Mouse (Mus musculus): ENCODE data around the gene Sh3rf1. TPM values are rescaled to one million over a fixed set of nuclear protein-coding genes. Genes with fewer than 3 reads are reported as not detected.
A peak's percentile ranks its signal among the peaks of the same experiment; 100 is the strongest.
"Not testable (repeated sequence)": the region's sequence is repeated elsewhere in the genome, so short reads cannot be mapped to it uniquely, and the experiment has no call there.

Sh3rf1 gene
- total RNA-seq, 2 experiments from 2014 or later, result 42.1 to 42.2 TPM

DNA sequence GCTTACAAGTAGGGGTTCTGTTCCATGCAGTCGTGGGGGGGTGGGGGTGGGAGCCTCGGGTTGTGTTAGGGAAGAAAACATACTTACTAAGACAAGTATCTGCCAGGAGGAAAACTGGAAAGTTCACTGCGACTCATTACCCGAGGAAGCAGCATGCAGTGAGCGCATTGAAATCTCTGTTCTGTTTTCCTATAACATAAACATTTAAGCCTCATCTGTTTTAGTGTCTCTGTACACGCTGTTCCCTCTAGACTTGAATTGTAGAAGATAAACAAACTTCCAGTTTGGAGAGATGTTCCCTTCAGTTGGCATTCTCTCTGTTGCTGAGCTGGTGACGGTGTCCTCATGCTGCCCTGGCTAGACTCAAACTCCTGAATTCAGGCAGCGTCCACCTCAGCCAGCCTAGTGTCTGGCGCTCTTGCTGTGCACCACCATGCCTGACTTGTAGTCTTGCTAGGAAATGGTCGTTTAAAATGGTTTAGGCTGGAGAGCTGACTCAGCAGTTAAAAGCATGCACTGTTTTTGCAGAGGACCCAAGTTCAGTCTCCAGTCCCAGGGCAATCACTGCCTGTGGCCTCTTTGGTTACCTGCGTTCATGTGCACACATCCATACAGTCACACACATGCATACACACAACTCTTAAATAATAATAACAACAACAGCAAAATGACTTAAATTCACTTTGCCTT, 162.0 kb downstream of the Sh3rf1 start:
- intact Hi-C loops (cut with DNase I), result no loop called here
- no peak for DNase-seq (ENCODE audit: extremely low spot score in 1 of 2, low spot score in 2 of 2)

DNA sequence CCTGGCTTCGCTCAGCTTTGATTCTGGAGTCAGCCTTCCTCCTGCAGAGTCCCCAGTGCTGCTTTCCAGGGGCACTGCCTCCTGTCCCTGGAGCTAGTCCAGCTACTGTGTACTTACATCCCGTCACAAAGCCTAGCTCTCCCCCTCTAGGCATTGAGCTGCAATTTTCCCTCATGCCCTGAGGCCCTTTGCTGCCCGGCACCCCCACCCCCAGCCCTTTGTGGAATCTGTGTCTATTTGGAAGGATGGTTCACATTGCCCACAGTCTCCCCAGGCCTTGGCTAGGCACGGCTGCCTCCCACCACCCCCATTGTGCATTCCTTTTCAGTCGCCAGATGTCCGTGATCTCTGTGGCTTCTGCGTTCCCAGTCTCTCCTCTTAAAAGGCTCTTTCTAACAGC, 163.0 kb downstream of the Sh3rf1 start:
- intact Hi-C loops (cut with DNase I), result no loop called here
- DNase-seq (ENCODE audit: extremely low spot score in 1 of 2, low spot score in 2 of 2), result peak; percentile 37 to 40

DNA sequence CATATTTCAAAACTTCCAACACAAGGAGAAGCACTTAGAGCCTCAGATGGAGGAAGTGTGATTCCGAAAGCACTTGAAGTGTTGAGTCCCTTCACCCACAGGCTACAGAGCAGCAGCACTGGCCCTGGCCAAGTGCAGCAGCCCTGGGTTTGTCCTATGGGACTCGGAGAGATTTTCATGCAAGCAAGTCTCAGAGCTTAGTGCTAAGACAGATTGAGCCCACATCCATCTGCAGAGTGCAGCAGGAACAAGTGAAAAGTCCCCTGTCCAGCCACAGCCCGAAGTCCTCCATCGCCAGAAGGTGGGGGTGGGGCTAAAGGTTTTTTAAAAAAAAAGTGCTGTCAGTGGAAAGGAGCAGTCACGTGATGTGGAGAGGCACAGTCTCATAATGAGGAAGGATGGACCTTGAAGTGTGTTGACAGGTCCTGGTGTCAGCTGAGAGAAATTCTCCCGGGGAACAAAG, 163.9 kb downstream of the Sh3rf1 start:
- intact Hi-C loops (cut with DNase I), result no loop called here
- no peak for DNase-seq (ENCODE audit: extremely low spot score in 1 of 2, low spot score in 2 of 2)

DNA sequence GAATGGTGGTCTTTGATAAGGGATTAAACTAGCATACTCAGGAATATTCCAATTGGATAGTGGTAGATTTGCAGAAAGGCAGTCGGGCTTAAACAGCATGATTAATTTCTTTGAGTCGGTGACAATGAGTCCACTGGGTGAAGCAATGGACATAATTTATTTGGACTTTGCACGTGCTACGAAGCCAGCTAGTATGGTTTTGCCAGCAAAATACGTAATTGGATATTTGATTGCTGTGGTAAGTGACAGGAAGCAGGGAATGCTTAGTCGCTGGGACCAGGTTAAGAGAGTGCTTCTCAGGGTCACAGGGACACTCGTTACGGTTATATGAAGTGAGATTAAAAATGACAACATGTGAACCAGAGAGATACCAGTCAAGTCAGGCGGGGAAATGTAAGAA, 164.7 kb downstream of the Sh3rf1 start:
- intact Hi-C loops (cut with DNase I), result no loop called here
- DNase-seq (ENCODE audit: extremely low spot score in 1 of 2, low spot score in 2 of 2), result no peak

DNA sequence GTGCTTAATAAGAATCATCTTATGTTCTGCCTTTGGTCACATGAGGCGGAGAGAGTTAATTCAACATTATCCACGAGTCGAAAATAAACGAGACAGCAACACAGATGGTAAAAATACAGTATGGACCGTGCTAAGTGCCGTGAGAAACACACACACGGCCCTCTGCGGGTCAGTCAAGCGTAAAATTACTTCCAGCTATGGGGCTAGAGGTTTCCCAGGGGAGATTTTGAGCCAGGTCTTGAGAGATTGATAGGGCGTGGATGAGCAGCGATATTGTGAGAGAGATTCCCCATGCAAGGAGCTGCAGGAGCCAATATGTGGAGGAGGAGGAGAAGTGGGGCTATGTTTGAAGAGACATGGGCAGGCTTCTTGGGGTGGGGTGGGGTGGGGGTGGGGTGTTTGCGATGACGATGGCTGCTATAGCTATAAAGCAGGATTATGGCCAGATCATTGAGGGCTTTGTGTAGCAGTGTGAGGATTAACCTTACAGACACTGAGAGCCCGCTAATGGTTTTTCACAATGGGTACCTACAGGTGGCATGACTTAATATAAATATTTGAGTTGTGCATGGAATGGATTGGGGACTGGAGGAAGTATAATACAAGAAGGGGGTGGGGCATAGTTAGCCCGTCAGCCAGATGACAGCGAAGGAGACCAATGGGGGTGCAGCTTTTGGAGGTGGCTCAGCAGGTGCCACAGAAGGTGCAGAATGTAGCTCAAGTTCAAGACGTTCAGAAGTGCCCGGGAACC, 166.8 kb downstream of the Sh3rf1 start:
- intact Hi-C loops (cut with DNase I), result no loop called here
- DNase-seq (ENCODE audit: extremely low spot score in 1 of 2, low spot score in 2 of 2), result no peak

DNA sequence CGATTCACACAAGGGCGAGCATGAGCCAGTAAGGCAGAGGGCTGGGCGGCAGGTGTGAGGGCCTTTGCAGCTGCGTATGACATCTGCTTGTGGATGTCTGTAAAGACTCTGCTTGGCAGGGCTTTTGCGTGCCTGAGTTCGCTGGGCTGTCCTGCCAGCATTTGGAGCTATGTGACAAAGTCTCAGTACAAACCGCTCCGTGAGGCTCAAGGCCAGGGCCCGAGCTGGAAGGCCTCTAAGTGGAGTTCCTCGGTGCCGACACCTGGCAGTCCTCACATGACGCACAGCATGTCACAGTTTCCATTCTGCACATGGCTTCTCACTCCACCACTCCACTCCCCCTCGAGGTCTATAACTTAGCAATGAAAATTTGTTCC, 167.4 kb downstream of the Sh3rf1 start:
- DNase-seq (ENCODE audit: extremely low spot score in 1 of 2, low spot score in 2 of 2), result no peak
- intact Hi-C loops (cut with DNase I), result no loop called here

DNA sequence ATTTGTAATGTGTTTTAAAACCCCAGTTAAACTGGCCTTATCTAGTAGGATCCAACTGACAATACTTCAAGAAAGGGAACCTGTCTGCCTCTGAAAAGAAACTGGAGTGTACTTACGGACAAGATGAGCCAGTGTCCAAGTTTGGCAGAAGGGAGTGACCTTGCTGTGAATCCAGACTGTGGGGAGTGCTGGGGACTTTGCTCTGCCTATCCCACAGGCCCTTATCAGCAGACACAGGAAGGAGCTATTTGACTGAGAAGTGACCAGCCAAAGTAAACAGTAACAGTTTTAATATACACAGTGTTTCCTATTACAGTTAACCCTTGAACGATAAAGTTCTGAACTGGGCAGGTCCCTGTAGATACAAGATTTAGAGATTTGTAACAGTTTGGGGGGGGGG, 173.5 kb downstream of the Sh3rf1 start:
- no peak for DNase-seq (ENCODE audit: extremely low spot score in 1 of 2, low spot score in 2 of 2)
- intact Hi-C loops (cut with DNase I), result no loop called here

DNA sequence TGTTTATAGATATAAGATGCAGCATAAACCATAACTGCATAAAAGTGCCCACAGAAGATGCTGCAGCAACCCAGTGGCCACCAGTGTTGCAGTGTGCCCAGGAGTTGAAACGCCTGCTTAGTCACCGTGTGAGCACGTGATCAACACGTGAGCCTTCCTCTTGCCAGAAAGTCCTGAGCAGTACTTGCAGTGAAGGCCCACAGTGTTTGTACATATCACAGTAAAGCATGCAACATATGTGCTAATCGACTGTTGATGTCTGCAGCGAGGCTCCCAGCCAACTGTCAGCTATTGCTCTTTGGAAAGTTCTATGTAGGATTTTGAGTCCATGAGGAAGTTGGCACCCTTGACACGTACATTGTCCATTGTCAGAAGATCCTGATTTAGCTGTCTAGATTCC, 174.1 kb downstream of the Sh3rf1 start:
- intact Hi-C loops (cut with DNase I), result no loop called here

DNA sequence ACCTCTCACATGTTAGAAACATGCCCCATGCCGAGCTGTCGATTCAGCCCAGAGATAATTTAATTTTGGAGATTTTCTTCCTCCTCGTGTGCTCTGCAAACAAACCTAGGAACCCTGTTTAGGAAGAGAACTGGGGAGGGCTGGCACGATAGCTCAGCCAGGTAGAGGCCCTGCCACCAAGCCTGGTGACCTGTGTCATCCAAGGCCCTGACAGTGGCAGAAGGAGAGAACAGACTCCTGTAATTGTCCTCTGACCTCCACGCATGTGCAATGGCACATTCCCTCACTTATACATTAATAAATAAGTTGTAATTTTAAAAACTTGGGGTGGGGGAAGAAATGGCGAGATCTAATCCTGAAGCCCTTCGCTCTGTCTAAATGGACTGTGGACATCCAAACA, 179.2 kb downstream of the Sh3rf1 start:
- no peak for DNase-seq (ENCODE audit: extremely low spot score in 1 of 2, low spot score in 2 of 2)
- intact Hi-C loops (cut with DNase I), result no loop called here

More for the DNA sequence above, 174.1 kb downstream of the Sh3rf1 start:
- DNase-seq (ENCODE audit: extremely low spot score in 1 of 2, low spot score in 2 of 2), result no peak

DNA sequence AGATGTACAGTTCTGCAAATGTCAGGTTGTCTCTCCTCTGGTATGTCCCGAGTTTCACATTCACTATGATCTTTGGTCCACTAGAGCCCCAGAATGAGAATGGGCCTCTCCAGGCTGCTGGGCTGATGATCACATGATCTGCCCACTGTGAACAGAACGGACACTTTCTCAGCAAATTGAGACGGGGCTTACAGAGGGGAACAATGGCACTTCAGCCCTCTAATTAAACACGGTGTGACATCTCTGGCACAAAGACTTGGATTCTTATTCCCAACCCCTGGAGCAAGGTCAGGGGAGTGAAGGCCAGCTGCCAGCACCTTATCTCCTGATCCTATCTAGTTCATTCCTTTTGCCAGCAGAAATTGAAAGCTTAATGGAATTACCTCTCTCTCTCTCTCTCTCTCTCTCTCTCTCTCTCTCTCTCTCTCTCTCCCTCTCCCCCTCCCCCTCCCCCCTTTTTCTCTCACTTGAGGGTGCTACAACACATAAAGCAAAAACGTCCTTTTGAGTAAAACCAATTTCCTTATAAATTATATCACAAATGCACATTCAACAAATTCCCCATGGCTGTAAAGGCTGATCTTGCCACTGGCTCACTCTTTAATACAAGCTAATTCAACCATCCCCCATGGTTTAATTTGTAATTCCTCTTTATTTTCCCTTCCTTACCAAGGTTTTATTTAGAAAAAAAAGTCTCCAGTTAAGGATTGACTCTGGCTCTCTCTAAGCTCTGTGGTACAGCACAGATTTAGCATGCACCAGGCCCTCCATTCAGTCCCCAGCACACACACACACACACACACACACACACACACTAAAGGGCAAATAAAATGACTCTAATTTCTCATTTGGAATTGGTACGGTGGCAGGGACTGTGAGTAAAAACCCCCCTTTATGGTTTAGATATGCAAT, 179.8 kb downstream of the Sh3rf1 start:
- intact Hi-C loops (cut with DNase I), result no loop called here
- no peak for DNase-seq (ENCODE audit: extremely low spot score in 1 of 2, low spot score in 2 of 2)

DNA sequence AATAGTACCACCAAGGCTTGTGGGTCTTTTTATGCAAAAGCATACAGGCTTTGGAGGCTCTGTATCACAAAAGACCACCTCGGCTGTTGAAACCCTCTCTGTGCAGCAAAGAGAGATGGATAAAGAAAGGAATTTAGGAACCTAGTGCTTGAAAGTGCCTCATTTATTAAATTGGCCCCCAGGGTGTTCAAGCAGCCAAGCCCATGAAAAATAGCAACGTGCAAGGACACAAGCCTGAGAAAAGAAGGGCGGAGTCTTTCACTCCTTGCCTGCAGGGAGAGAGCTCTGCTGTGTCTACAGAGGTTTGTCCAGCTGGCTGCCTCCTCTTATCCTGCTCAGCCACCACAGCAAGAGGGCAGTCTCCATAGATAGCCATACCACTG, 180.5 kb downstream of the Sh3rf1 start:
- intact Hi-C loops (cut with DNase I), result no loop called here
- DNase-seq (ENCODE audit: extremely low spot score in 1 of 2, low spot score in 2 of 2), result no peak

DNA sequence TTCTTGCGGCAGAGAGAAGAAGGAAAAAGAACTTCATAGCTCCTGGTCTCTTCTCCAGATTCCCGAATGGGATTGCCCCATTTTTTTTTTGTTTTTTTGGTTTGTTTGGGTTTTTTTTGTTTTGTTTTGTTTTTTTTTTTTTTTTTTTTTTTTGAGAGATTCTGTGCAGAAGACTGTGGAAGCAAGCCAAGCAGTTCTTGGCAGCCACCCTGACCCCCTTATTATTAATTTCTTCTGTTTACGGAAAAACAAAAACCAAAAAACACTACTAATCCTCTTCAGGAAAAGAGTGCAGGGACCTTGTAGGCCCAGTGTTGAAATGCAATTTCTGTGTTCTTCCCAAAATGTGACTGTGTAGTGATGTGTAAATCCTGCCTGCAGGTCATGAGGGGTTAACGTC, 185.4 kb downstream of the Sh3rf1 start:
- no peak for DNase-seq (ENCODE audit: extremely low spot score in 1 of 2, low spot score in 2 of 2)
- intact Hi-C loops (cut with DNase I), result no loop called here

DNA sequence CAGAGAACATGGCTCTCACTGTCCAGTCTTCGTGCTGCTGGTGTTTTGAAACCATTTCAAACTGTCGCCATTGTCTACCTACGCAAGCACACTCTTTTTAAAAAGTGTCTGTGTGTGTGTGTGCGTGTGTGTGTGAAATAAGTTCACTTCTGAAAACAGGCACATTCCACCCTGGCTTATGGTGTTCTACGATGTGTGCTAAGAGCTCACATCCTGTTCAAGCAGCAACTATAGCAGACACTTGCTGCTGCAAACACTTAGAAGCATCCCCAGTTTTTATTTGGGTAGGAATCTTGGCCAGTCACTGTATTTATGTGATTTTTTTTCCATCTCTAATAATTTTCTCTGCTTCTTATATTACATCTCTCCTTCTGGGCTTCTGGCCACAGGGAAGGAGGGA, 186.0 kb downstream of the Sh3rf1 start:
- intact Hi-C loops (cut with DNase I), result not testable (repeated sequence)

DNA sequence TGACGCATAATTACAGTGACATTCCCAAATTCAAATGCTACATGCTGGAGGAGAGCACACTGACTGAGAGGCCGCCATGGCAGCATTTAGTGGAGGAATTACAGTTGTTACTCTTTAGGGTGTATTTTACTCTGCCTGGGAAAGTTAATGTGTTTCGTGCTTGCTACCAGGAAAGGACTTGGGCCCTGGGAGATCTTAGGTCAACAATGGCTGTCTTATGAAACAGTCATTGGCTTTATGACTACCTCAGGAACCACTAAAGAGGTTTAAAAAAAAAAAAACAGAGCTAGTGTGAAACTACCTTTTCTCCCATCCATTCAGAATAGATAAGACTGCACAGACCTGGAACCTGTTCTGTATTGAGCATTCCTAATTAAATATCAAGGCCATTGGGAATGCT, 195.8 kb downstream of the Sh3rf1 start:
- intact Hi-C loops (cut with DNase I), result no loop called here

More for the DNA sequence above, 186.0 kb downstream of the Sh3rf1 start:
- DNase-seq (ENCODE audit: extremely low spot score in 1 of 2, low spot score in 2 of 2), result not testable (repeated sequence)

DNA sequence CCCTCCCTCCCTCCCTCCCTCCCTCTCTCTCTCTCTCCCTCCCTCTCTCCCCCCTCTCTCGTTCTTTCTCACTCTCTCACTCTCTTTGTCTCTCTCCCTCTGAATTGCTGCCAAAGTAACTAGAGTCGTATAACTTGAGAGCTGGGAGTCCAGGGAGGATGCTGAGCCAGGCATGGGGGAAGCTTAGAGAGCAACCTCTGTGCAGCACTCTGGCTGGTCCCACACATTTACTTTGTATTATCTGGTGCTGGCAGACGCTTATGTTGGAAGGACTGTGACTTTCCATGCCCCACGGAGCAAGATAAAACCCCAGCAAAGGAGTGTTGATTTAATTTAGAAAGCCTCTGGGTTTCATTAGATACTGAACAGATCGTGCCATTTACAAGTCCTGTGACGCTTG, 196.5 kb downstream of the Sh3rf1 start:
- no peak for DNase-seq (ENCODE audit: extremely low spot score in 1 of 2, low spot score in 2 of 2)
- intact Hi-C loops (cut with DNase I), result no loop called here

More for the DNA sequence above, 195.8 kb downstream of the Sh3rf1 start:
- no peak for DNase-seq (ENCODE audit: extremely low spot score in 1 of 2, low spot score in 2 of 2)

DNA sequence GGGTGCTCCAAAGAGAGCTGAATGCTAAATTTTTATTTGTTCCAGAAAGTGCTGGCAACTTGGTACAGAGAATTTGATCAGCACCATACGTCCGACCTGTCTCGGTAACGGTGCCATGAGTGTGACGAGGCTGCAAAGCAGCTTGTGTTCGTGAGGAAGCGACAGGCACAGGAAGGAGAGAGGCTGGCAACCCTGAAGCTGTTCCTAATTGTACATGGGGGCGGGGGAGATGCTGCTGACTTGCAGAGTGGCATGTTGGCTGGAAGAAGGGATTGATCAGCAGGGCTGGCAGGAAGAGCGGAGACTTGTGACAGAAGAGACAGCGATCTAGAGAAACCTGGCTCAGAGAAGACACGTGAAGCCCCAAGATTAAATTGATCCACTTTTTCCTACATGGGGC, 197.9 kb downstream of the Sh3rf1 start:
- intact Hi-C loops (cut with DNase I), result no loop called here
- DNase-seq (ENCODE audit: extremely low spot score in 1 of 2, low spot score in 2 of 2), result peak in 1 of 2 experiments; percentile 26

DNA sequence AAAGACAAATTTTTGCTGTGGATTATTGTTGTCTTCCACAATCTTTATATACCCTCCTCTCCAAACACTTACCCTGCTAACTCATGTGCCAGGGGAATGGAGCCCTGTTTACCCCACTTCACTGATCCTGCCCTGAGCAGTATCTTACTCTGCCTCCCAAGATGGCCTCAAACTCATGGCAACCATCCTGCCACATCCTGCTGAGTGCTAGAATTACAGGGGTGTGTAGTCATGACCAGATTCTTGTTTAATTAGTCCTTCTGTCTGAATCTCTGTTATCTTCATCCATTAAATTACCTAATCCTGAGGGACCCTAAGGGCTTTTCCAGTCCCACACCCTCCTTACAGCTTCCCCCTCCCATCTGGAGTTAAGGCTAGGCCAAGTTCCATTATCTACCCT, 201.5 kb downstream of the Sh3rf1 start:
- intact Hi-C loops (cut with DNase I), result no loop called here
- DNase-seq (ENCODE audit: extremely low spot score in 1 of 2, low spot score in 2 of 2), result no peak

DNA sequence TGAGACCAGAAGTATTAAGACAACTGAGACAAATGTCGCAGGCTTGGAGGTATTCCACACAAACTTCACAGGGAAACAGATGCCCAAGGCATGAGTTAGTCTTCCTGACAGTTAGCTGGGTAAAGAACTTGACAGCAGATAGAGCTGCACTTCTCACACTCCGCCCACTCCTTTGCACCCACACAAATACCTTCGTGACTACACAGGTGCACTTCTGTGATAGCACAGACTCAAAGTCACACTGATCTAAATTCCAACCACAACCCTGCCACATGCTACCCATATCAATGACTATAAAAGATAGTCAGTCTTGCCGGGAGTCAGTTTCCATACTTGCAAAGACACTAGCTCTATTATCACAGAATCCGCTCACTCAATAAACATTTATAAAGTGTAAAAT, 202.4 kb downstream of the Sh3rf1 start:
- DNase-seq (ENCODE audit: extremely low spot score in 1 of 2, low spot score in 2 of 2), result no peak
- intact Hi-C loops (cut with DNase I), result no loop called here

DNA sequence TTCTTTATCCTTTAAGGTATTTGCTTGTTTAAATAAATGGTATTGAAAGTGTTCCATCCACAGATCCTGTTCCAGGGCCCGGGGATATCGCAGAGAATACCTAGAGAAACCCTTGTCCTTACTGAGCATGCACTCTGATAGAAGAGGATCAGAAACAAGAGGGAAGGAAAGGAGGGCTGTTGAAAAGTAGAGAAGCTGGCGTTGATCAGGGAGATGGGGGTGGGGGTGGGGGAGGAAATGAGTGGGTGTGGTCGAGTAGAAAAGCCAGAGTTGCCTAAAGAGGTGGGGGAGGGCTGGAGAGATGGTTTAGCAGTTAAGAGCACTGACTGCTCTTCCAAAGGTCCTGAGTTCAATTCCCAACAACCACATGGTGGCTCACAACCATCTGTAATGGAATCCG, 203.0 kb downstream of the Sh3rf1 start:
- intact Hi-C loops (cut with DNase I), result no loop called here
- DNase-seq (ENCODE audit: extremely low spot score in 1 of 2, low spot score in 2 of 2), result no peak

Data from left cerebral cortex, postnatal 10 days (tissue).